Mouse (Mus musculus) right cerebral cortex, postnatal 36 days (tissue): Measurements from ENCODE around the gene Slc25a33.

Experiments
- DNase-seq, 2 experiments: peaks; one replicate each; pipeline ENCODE4 v3.0.0; 2022; ENCODE audit warnings: low spot score in 2 of 2, mixed read lengths in 1 of 2

Gene Slc25a33

DNA sequence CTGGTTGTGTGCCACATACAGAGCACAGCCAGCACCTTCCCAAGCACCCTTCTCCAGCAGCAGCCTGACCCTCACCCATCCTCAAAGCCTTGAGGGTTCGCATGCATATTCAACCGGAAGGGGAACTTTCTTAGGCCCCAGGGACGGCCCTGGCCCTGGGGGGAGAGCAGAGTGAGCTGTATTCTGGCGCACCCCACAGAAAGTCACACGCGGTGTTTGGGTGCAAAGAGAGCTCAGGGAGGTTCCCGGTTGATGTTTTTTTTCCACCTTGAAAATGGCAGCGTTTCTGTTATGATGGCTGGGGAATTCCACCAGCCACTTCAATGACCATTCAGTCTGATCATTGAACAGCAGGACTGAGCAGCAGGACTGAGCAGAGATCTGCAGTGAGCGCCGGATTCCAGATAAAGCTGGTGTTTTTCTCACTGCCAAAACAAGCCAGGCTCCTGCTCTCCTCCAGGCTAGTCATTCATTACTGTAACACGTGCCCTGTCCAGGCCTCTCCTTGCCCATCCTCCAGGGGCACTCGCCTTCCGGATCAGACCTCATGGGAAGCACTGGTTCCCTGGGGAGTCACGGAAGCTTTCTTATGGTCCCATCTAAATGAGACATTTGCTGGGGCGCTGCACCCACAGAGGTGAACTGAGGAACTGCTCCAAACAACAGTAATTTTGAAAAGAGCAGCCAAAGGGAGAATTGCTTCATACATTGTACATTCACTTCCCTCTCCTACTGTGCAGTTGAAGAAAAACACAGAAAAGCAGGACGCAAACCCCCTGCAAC lies 77.7 kb downstream of the Slc25a33 start:
- DNase-seq = no peak
